Mouse (Mus musculus): ENCODE data around the gene Relch. TPM values are rescaled to one million over a fixed set of nuclear protein-coding genes. Genes with fewer than 3 reads are reported as not detected.
"Not testable (repeated sequence)": the region's sequence is repeated elsewhere in the genome, so short reads cannot be mapped to it uniquely, and the experiment has no call there.

The Relch gene
- polyA plus RNA-seq, 1 experiment from 2014 or later = 23.4 TPM

DNA sequence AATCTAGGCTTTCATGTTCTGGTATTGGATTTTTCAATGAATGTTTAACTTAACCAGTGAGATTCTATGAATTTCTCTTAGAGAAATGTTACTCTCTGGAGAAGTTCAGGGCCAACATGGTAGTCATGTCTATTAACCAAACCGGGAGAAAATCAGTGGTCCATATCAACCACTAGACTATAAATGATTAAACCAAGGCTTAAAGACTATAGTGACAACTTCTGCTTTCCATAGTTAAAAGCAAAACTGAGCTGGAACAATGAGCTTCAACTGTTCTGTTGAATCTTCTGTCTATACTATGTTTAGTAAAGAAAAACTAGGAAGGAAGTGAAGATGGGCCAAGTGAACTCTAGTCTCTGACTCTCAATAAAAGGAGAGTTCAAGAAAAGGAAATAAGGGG, 82.8 kb downstream of the Relch start:
- H3K4me1 ChIP-seq (replicated peaks) = no peaks in the 10 kb centered on the region
- H3K9me3 ChIP-seq (replicated peaks) = no peaks in the 10 kb centered on the region
- ATAC-seq (ENCODE audit: insufficient number of reproducible peaks, low FRiP score) = no peak
- H3K27me3 ChIP-seq (replicated peaks) = no peaks in the 10 kb centered on the region
- H3K4me2 ChIP-seq = no peak overlapping the region
- H3K27ac ChIP-seq (ENCODE audit: poor library complexity, severe bottlenecking) = no peak overlapping the region
- H3K36me3 ChIP-seq = peaks cover 42% of the 10 kb centered on the region
- H3K4me3 ChIP-seq = no peak overlapping the region
- H3K9ac ChIP-seq = no peak overlapping the region
- 87% methylated on average over 1 of the region's 1 CpGs for WGBS

DNA sequence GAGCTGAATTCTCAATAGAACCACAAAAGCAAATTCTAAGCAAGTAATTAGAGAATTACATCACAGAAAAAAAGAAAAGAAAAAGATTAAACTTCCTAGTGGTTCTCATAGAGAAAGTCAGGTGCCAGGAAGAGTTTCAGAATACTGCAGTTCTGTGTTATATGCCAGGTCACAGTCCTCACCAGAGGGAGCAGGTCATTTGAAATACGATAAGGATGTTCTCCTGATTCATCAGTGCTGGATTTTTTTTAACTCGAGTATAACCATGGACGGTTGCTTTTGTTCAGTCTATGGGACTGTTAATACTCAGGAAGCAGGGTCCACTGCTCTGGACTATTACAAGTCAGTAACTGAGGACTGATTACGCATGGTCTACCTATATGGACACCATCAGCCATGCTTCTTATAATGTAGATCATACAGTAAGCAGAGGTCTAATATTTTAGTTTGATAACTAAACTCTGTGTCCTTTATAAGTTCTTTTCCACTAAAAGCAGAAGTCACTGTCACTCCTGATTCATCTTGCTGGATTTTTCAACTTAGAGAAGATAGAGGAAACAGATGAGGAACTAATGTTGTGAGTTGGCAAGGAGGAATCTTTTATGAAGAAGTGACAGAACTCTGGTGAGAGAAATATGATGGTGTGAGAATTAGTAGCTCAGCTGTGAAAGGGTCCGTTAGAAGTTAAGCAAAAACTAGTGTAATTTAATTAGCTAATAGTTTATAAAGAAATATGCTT, 83.4 kb downstream of the Relch start:
- no peak overlapping the region for H3K9ac ChIP-seq
- no peak overlapping the region for H3K4me2 ChIP-seq
- no peak overlapping the region for H3K4me3 ChIP-seq
- H3K9me3 ChIP-seq (replicated peaks) = no peaks in the 10 kb centered on the region
- no peak for ATAC-seq (ENCODE audit: insufficient number of reproducible peaks, low FRiP score)
- WGBS = 88% methylated on average over 5 of the region's 5 CpGs
- H3K36me3 ChIP-seq = peaks cover 37% of the 10 kb centered on the region
- no peaks in the 10 kb centered on the region for H3K4me1 ChIP-seq (replicated peaks)
- H3K27me3 ChIP-seq (replicated peaks) = no peaks in the 10 kb centered on the region
- no peak overlapping the region for H3K27ac ChIP-seq (ENCODE audit: poor library complexity, severe bottlenecking)

DNA sequence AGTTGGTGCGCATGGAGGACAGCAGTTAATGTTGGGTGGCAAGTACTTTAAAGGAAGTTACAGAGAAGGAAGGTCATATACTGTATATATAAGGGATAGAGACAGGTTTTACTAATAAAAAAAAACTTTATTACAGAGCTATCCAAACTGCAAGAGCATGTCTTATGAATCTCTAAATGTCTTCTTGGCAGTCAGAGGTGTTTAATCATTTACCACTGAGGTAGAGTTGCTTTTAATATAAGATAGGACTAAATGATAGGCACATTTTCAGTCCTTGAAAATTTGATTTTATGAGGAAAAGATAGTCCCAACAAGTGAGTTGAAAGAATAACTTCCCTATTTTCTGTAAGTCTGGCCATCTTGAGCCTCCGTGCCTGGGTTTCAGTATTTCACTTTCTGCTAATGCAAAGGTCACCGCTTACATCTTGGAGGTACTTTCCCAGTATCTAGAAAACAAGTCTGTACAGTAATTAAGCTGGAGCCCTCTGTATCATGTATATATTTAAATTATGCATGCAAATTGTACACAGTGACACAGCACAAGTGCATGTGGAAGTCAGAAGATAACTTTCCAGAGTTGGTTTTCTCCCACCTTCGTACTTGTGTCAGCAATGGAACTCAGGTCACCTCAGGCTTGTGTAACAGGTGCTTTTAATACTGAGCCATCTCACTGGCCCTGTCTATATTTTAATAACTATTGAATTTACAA, 84.6 kb downstream of the Relch start:
- no peak overlapping the region for H3K9ac ChIP-seq
- 94% methylated on average over 4 of the region's 4 CpGs for WGBS
- H3K27me3 ChIP-seq (replicated peaks) = no peaks in the 10 kb centered on the region
- no peak overlapping the region for H3K4me3 ChIP-seq
- H3K4me1 ChIP-seq (replicated peaks) = no peaks in the 10 kb centered on the region
- no peak overlapping the region for H3K27ac ChIP-seq (ENCODE audit: poor library complexity, severe bottlenecking)
- H3K36me3 ChIP-seq = peaks cover 43% of the 10 kb centered on the region
- no peak for ATAC-seq (ENCODE audit: insufficient number of reproducible peaks, low FRiP score)
- H3K9me3 ChIP-seq (replicated peaks) = no peaks in the 10 kb centered on the region
- no peak overlapping the region for H3K4me2 ChIP-seq

DNA sequence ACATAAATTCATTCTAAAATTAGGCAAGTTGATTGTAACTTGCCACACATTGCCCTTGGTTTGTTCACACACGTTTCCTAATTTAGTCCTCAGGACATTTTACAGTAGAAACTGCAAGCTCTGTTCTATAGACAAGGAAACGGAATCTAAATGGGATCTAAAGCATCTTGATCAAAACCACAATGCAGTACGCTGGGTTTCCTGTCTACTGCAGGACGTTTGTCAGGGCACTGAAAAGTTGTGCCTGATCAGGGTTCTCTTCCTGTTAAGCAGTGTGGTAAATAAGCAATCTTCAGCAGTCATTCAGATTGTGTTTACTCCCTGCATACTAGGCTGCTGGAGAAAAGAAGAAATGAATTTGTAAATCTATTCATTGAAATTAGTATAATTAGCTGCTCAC, 88.5 kb downstream of the Relch start:
- H3K9ac ChIP-seq = no peak overlapping the region
- H3K4me3 ChIP-seq = no peak overlapping the region
- no peaks in the 10 kb centered on the region for H3K27me3 ChIP-seq (replicated peaks)
- H3K36me3 ChIP-seq = peaks cover 29% of the 10 kb centered on the region
- no peaks in the 10 kb centered on the region for H3K4me1 ChIP-seq (replicated peaks)
- no peaks in the 10 kb centered on the region for H3K9me3 ChIP-seq (replicated peaks)
- H3K27ac ChIP-seq (ENCODE audit: poor library complexity, severe bottlenecking) = no peak overlapping the region
- no peak for ATAC-seq (ENCODE audit: insufficient number of reproducible peaks, low FRiP score)
- H3K4me2 ChIP-seq = no peak overlapping the region
- WGBS = 75% methylated on average over 4 of the region's 4 CpGs

DNA sequence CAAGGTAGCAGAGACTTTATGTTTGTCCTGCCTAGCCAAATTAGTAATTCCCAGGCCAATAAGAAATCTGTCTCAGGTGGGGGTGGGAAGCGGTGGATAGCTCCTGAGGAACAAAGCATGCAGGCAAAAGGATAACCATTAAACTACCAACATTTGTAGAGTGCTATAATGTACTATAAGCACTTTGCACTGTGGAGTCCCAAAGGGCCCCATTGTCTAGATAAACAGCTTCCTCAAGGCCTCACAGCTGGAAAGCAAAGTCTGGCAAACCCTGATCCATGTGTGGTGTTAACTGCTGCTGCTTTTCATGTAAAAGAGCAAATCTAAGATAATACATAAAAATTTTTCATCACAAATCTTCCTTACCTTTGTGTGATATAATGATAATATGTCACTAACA, 89.3 kb downstream of the Relch start:
- Histone ChIP-seq H3K4me2 (no peak overlapping the region), H3K4me1 (replicated peaks) (no peaks in the 10 kb centered on the region), H3K27ac (ENCODE audit: poor library complexity, severe bottlenecking) (no peak overlapping the region), H3K36me3 (peaks cover 25% of the 10 kb centered on the region), H3K27me3 (replicated peaks) (no peaks in the 10 kb centered on the region), H3K4me3 (no peak overlapping the region), H3K9me3 (replicated peaks) (no peaks in the 10 kb centered on the region), H3K9ac (no peak overlapping the region)
- ATAC-seq (ENCODE audit: insufficient number of reproducible peaks, low FRiP score) = no peak
- WGBS = 90% methylated on average over 1 of the region's 1 CpGs

DNA sequence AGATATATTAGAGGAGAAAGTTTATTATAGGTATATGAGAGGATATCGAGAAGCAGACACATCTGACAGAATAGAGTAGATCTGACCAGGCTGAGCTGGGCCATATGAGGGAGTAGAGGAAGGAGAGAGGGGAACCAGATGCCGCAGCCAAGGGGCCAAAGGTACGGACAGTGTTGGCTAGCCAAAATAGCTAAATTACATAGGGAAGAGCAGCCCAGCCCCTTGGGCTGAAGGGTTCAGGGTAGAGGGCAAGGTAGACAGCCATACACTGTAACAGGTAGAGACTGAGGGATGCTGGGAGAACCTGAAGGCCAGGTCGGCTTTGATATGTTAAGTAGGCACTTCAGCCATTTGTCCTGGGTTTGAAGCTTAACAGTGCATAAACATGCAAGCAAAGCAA, 95.1 kb downstream of the Relch start:
- whole genome bisulfite sequencing = 89% methylated on average over 4 of the region's 4 CpGs
- H3K4me1 ChIP-seq (replicated peaks) = no peaks in the 10 kb centered on the region
- no peak overlapping the region for H3K9ac ChIP-seq
- no peak overlapping the region for H3K4me2 ChIP-seq
- ATAC-seq (ENCODE audit: insufficient number of reproducible peaks, low FRiP score) = no peak
- H3K36me3 ChIP-seq = no peaks in the 10 kb centered on the region; the same call in 1 of the 2 replicates
- H3K9me3 ChIP-seq (replicated peaks) = peaks cover 11% of the 10 kb centered on the region
- H3K27ac ChIP-seq (ENCODE audit: poor library complexity, severe bottlenecking) = no peak overlapping the region
- no peak overlapping the region for H3K4me3 ChIP-seq
- H3K27me3 ChIP-seq (replicated peaks) = no peaks in the 10 kb centered on the region

DNA sequence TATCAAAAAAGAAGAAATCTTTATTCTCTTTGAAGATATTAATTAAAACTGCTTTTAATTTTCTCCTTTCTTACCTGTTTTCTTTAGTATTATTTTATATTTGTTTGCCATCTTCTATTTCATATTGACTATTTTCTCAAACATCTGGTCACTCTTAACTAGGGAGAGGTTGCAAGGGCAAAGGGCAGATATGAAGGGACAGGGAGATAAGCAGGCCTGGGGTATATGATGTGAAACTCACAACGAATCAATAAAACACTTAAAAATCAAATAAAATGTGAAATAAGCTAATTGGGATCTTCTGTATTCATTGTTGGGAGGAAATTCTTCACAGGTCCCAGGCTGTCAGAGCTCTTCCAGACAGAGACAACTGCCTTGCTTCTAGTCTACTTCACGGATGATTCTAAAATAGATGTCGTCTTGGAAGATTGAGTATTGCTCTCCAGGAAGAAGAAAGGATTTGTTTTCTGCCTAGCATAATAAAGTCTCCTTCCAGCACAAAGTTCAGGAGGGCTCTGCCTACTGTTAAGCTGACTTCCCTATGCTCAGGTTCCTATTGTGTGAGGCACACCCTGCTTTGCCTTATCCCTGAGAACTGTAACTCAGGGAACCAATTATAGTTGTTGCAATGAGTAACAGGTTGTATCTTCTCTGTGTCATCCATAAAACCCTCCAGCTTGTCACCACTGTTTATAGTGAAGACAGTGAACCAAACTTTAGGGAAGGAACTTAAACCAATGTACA, 95.9 kb downstream of the Relch start:
- no peak for ATAC-seq (ENCODE audit: insufficient number of reproducible peaks, low FRiP score)
- Histone ChIP-seq H3K27ac (ENCODE audit: poor library complexity, severe bottlenecking) (no peak overlapping the region), H3K4me2 (no peak overlapping the region), H3K9me3 (replicated peaks) (peaks cover 11% of the 10 kb centered on the region), H3K36me3 (no peaks in the 10 kb centered on the region), H3K9ac (no peak overlapping the region), H3K4me3 (no peak overlapping the region), H3K27me3 (replicated peaks) (no peaks in the 10 kb centered on the region), H3K4me1 (replicated peaks) (no peaks in the 10 kb centered on the region)
- 89% methylated on average over 3 of the region's 3 CpGs for WGBS

DNA sequence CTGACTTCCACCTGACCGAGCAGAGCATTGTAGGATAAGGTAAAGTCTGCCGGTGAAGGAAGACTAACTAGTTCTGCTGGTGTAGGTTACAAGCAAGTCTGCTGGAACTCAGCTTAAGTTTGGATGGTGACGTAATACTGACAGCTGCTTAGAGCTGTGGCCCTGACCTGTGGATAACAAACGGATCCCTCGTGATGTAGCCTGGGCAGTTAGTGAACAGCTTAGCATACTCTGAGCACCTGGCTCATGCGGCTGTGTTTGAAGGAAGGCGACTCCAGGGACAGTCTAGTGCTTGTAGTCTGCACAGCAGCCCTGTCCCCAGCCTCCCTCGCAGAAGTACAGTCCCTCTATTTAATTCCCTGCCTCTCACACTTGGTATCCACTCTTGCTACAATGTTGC, 101.9 kb downstream of the Relch start:
- Histone ChIP-seq H3K9ac (no peak overlapping the region), H3K9me3 (replicated peaks) (peaks cover 11% of the 10 kb centered on the region), H3K4me1 (replicated peaks) (no peaks in the 10 kb centered on the region), H3K4me3 (no peak overlapping the region), H3K36me3 (no peaks in the 10 kb centered on the region), H3K27ac (ENCODE audit: poor library complexity, severe bottlenecking) (no peak overlapping the region), H3K4me2 (no peak overlapping the region), H3K27me3 (replicated peaks) (no peaks in the 10 kb centered on the region)
- ATAC-seq (ENCODE audit: insufficient number of reproducible peaks, low FRiP score) = no peak
- WGBS = 70% methylated on average over 8 of the region's 8 CpGs

DNA sequence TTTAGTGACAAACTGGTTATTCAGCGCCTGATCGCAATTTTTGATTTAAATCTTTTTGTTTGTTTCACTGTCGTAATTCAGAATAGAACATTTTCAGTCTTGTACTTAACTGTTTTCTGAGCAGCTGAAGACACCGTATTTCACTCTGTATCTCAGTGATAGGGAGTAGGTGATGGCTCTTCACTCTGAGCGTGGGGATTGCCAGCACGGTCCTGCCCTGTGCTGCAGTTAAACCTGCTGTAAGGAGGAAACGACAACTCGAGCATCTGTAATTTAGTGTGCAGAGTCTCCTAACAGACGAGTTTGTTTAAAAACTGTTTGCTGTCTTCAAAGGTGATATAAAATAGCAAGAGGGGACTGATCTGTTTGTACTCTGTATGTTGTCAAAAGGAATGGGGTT, 102.4 kb downstream of the Relch start:
- not testable (repeated sequence) for H3K4me2 ChIP-seq; H3K27me3 ChIP-seq (replicated peaks); H3K36me3 ChIP-seq; ATAC-seq (ENCODE audit: insufficient number of reproducible peaks, low FRiP score); H3K9ac ChIP-seq; H3K4me1 ChIP-seq (replicated peaks); H3K4me3 ChIP-seq; H3K27ac ChIP-seq (ENCODE audit: poor library complexity, severe bottlenecking)
- peaks cover 11% of the 10 kb centered on the region for H3K9me3 ChIP-seq (replicated peaks)
- 82% methylated on average over 9 of the region's 9 CpGs for WGBS

DNA sequence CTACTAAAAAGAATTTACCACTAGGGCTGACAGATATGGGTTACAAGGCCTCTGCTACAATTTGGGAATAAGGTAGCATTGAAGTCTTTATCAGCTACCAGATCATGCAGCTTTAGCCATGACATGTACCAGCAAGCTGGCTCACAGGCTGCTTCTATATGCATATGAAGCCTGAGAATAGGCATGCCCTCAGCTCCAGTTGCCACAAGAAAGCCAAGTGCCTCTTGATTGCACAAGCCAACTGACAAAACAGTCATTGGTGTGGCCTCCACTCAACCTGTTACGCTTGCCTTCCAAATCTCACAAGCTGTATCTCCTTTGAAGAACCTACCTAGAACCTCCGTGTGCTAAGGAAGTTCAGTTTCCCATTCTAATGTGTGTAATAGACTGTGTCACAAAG, 104.7 kb downstream of the Relch start:
- H3K4me1 ChIP-seq (replicated peaks) = no peaks in the 10 kb centered on the region
- no peaks in the 10 kb centered on the region for H3K9me3 ChIP-seq (replicated peaks)
- 77% methylated on average over 2 of the region's 2 CpGs for WGBS
- no peak overlapping the region for H3K9ac ChIP-seq
- H3K27ac ChIP-seq (ENCODE audit: poor library complexity, severe bottlenecking) = no peak overlapping the region
- no peaks in the 10 kb centered on the region for H3K36me3 ChIP-seq
- H3K27me3 ChIP-seq (replicated peaks) = no peaks in the 10 kb centered on the region
- no peak for ATAC-seq (ENCODE audit: insufficient number of reproducible peaks, low FRiP score)
- no peak overlapping the region for H3K4me2 ChIP-seq
- no peak overlapping the region for H3K4me3 ChIP-seq

DNA sequence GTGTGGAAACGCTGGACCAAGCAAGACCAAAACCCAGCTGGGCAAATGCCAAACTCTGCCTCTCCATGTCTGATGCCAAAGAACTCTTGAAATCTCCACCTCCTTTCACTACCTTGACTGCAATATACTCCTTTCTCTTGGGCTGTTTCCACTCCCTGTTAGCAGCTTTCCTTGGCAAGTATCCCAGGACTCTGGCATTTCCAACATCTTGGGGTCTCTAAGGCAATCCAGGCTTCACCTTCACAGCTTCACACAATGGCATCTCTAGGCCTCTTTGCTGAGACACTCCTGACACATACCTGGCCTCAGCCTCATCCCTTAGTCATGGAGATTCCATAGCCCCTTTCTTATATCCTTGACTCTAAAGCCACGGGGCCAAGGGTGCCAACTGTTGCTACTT, 107.0 kb downstream of the Relch start:
- 60% methylated on average over 2 of the region's 2 CpGs for WGBS
- H3K27ac ChIP-seq (ENCODE audit: poor library complexity, severe bottlenecking) = no peak overlapping the region
- no peak overlapping the region for H3K4me2 ChIP-seq
- H3K4me3 ChIP-seq = no peak overlapping the region
- H3K27me3 ChIP-seq (replicated peaks) = no peaks in the 10 kb centered on the region
- no peaks in the 10 kb centered on the region for H3K9me3 ChIP-seq (replicated peaks)
- H3K4me1 ChIP-seq (replicated peaks) = no peaks in the 10 kb centered on the region
- H3K9ac ChIP-seq = no peak overlapping the region
- ATAC-seq (ENCODE audit: insufficient number of reproducible peaks, low FRiP score) = no peak
- H3K36me3 ChIP-seq = no peaks in the 10 kb centered on the region

Measured in heart, embryonic 12.5 days (tissue).